Mouse (Mus musculus) A20 (cell line): Measurements from ENCODE around the gene Pcnx3.

Source experiments
- DNase-seq: peaks from one replicate; pipeline ENCODE4 v3.0.0-alpha.2; 2011; ENCODE audit warnings: low read depth, low spot score

The Pcnx3 gene

GRCm38 (mm10) chr19:5688200-5689087 lies at the start of gene Pcnx3, which contains the start of gene Map3k11:
Gene Pcnx3, minus strand, starts transcription at chr19:5688908.
Gene Map3k11, plus strand, starts transcription at chr19:5688742.
- peak; percentile 99 for DNase-seq

DNA sequence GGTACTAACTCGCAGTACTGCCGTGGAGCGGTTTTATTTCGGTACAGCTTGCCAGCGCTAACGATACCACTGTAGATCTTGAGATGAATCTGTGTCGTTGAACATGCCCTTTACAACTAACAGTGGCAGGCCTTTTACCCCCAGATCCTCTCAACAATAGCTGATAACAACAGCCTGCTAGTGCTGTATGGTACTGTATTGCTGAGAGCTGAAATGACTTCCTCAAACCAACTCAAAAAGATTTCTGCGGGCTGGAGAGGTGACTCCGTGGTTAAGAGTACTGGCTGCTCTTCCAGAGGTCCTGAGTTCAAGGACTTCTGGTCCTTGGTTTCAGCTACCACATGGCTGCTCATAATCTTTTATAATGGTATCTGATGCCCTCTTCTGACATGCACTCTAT lies 45.6 kb upstream of the Pcnx3 start:
- DNase-seq: no peak

GRCm38 (mm10) chr19:5731264-5731978 lies 42.7 kb upstream of the Pcnx3 start:
- DNase-seq: peak; percentile 97

DNA sequence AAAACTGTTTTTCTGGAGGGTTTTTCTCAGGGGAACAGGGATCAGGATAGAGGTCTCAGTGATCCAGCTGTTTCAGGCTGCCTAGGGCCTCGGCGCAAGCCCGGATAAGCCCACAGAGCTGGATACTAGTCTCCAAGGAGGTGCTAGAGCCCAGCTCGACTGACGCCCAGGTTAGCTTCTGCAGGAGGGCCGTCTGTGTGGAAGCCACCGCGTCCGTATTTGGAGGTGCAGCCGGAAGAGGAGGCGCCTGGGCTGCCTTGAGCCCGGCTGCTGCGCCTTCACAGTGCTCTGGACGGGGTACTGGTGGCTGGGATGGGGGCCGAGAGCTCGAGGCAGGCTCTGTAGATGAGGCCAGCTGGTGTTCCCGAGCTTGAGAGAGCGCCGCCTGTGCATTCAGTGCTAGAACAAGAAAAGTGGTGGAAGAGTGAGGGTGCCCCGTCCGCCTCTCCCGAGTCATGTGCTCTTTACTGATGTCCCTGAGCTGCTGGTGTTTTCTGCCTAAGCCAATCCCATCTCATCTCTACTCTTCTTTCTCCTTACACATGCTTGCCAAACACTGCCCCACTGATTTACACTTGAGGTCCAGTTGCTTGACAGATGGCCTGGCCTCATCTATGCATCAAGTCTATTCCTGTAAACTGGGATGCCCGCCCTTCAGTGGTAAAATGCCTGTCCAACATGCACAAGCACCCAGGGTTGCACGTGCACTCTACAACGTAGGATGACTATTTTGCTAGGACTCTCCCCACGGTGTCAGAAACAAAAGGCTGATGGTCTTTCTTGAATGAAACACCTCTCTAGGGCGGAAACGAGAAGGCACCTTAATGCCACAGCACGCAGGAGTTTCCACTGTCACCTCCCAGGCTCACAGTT lies 41.8 kb upstream of the Pcnx3 start:
- DNase-seq: no peak

- DNase-seq: peak; percentile 89
These were observed 40.7 kb upstream of the Pcnx3 start, which contains the start of gene Fam89b for GRCm38 (mm10) chr19:5729444-5729815. Gene Fam89b, minus strand, starts transcription at chr19:5729653.

GRCm38 (mm10) chr19:5728631-5729443 lies 40.1 kb upstream of the Pcnx3 start:
- DNase-seq: no peak

GRCm38 (mm10) chr19:5727701-5728100 lies 39.0 kb upstream of the Pcnx3 start:
- DNase-seq: peak; percentile 84

- peak; percentile 74 for DNase-seq
These were observed 38.4 kb upstream of the Pcnx3 start for GRCm38 (mm10) chr19:5726961-5727578.

GRCm38 (mm10) chr19:5725767-5726515 lies 37.2 kb upstream of the Pcnx3 start, which contains the start of gene Ehbp1l1:
Gene Ehbp1l1, minus strand, starts transcription at chr19:5726317.
- DNase-seq: peak; percentile 89

- peak; percentile 70 for DNase-seq
These were observed 36.5 kb upstream of the Pcnx3 start for GRCm38 (mm10) chr19:5725029-5725707.

DNA sequence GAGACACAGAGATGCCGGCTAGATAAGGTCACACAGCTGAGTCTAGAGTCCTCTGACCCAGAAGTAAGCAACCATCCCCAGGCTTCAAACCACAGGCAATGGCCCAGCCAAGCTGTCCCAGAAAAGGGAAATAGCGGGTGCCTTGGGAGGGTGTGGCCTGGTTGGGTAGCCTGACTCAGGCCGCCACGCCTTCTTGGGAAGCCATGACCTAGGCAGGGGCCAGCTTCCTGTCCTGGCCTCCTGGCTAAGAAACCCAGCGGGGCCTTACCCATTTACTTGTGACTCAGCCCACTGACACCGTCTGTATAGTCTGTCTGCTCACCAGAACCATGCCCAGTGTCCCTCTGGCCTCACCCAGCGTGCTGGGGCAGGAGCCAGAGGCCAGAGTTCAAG lies 35.8 kb upstream of the Pcnx3 start:
- peak; percentile 82 for DNase-seq

DNA sequence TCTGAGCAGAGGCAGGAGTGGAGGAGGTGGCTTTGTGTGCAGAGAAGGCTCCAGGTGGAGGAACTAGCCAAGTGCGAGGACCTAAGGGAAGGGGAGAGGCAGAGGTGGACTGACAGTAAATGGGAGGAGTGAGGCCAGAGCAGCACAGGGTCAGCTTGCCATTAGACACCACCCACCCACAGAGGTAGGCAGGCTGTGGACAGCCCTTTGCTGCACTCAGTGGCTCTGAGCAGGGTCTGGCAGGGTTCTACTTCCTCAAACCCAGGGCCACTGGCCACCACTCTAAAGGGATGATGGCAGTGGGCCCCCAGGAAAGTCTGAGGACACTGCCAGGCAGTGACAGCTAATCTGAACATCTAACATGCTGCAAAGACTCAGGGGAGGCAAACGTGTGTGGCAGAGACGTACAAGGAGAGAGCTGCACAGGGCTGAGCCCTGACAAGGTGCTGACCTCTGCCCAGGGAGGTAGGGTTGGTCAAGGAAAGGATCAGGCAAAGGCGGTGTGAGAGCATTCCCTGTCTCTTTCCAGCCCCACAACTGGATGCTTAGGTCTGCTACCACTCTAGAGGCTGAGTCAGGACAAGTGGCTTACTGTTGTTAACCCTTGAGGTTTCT lies 35.3 kb upstream of the Pcnx3 start:
- DNase-seq: no peak

- no peak for DNase-seq
These were observed 34.2 kb upstream of the Pcnx3 start for GRCm38 (mm10) chr19:5722848-5723425.

- DNase-seq: no peak
These were observed 32.5 kb upstream of the Pcnx3 start for GRCm38 (mm10) chr19:5721233-5721632.

GRCm38 (mm10) chr19:5716955-5717354 lies 28.2 kb upstream of the Pcnx3 start:
- DNase-seq: no peak

GRCm38 (mm10) chr19:5715793-5716688 lies 27.3 kb upstream of the Pcnx3 start:
- no peak for DNase-seq

- DNase-seq: peak; percentile 44
These were observed 25.0 kb upstream of the Pcnx3 start for GRCm38 (mm10) chr19:5713730-5714129.
